Mouse (Mus musculus): ENCODE measurements around the gene Hspd1. TPM values are rescaled to one million over a fixed set of nuclear protein-coding genes. Genes with fewer than 3 reads are reported as not detected.

Gene Hspd1
- polyA plus RNA-seq, 1 experiment, result not detected

- WGBS, result 66% methylated on average over 2 of the region's 2 CpGs
- no peak for TF ChIP-seq POLR2A (IDR thresholded peaks at IDR 0.05; ENCODE audit: insufficient read depth, low read depth, low read length)
- no peak for TF ChIP-seq CTCF (IDR thresholded peaks at IDR 0.05; ENCODE audit: insufficient read depth, low read depth, low read length)
Observed at GRCm38 (mm10) chr1:55092056-55092455, 4.0 kb upstream of the Hspd1 start.

GRCm38 (mm10) chr1:55089498-55090064 lies 1.5 kb upstream of the Hspd1 start:
- H3K4me1 ChIP-seq (ENCODE audit: control insufficient read depth, insufficient read depth, low read length), result peaks cover 4% of the 10 kb centered on the region
- no peak overlapping the region for H3K27ac ChIP-seq (ENCODE audit: insufficient read depth, low read depth, low read length)
- H3K4me3 ChIP-seq (ENCODE audit: insufficient read depth, low read depth, low read length), result no peak overlapping the region
- TF ChIP-seq POLR2A (IDR thresholded peaks at IDR 0.05; ENCODE audit: insufficient read depth, low read depth, low read length) (no peak), CTCF (IDR thresholded peaks at IDR 0.05; ENCODE audit: insufficient read depth, low read depth, low read length) (no peak)
- 88% methylated on average over 5 of the region's 5 CpGs for WGBS

More at GRCm38 (mm10) chr1:55092056-55092455, 4.0 kb upstream of the Hspd1 start:
- Histone ChIP-seq H3K4me3 (ENCODE audit: insufficient read depth, low read depth, low read length) (no peak overlapping the region), H3K4me1 (ENCODE audit: control insufficient read depth, insufficient read depth, low read length) (no peaks in the 10 kb centered on the region), H3K27ac (ENCODE audit: insufficient read depth, low read depth, low read length) (no peak overlapping the region)

- WGBS, result 5% methylated on average over 16 of the region's 16 CpGs
- peaks cover 4% of the 10 kb centered on the region for H3K4me1 ChIP-seq (ENCODE audit: control insufficient read depth, insufficient read depth, low read length)
- TF ChIP-seq POLR2A (IDR thresholded peaks at IDR 0.05; ENCODE audit: insufficient read depth, low read depth, low read length), result no peak
- TF ChIP-seq CTCF (IDR thresholded peaks at IDR 0.05; ENCODE audit: insufficient read depth, low read depth, low read length), result no peak
- peak overlapping the region; percentile 95 for H3K4me3 ChIP-seq (ENCODE audit: insufficient read depth, low read depth, low read length)
- H3K27ac ChIP-seq (ENCODE audit: insufficient read depth, low read depth, low read length), result peak overlapping the region; percentile 40
Observed at GRCm38 (mm10) chr1:55088611-55089497, 811 bp upstream of the Hspd1 start.

- under 1% methylated on average over 56 of the region's 57 CpGs for WGBS
- TF ChIP-seq POLR2A (IDR thresholded peaks at IDR 0.05; ENCODE audit: insufficient read depth, low read depth, low read length), result peak; percentile 66
- no peak for TF ChIP-seq CTCF (IDR thresholded peaks at IDR 0.05; ENCODE audit: insufficient read depth, low read depth, low read length)
- H3K27ac ChIP-seq (ENCODE audit: insufficient read depth, low read depth, low read length), result peak overlapping the region; percentile 82
- H3K4me1 ChIP-seq (ENCODE audit: control insufficient read depth, insufficient read depth, low read length), result peaks cover 4% of the 10 kb centered on the region
- H3K4me3 ChIP-seq (ENCODE audit: insufficient read depth, low read depth, low read length), result peak overlapping the region; percentile 95
Observed at GRCm38 (mm10) chr1:55087401-55087904, 590 bp downstream of the Hspd1 start.

GRCm38 (mm10) chr1:55086868-55087400 lies 1.1 kb downstream of the Hspd1 start:
- H3K4me3 ChIP-seq (ENCODE audit: insufficient read depth, low read depth, low read length), result peak overlapping the region; percentile 95
- H3K27ac ChIP-seq (ENCODE audit: insufficient read depth, low read depth, low read length), result peak overlapping the region; percentile 82; the same call in 1 of the 2 replicates
- H3K4me1 ChIP-seq (ENCODE audit: control insufficient read depth, insufficient read depth, low read length), result peaks cover 4% of the 10 kb centered on the region
- under 1% methylated on average over 13 of the region's 13 CpGs for whole genome bisulfite sequencing
- TF ChIP-seq CTCF (IDR thresholded peaks at IDR 0.05; ENCODE audit: insufficient read depth, low read depth, low read length) (no peak), POLR2A (IDR thresholded peaks at IDR 0.05; ENCODE audit: insufficient read depth, low read depth, low read length) (no peak)

- no peak overlapping the region for H3K27ac ChIP-seq (ENCODE audit: insufficient read depth, low read depth, low read length)
- H3K4me3 ChIP-seq (ENCODE audit: insufficient read depth, low read depth, low read length), result no peak overlapping the region
- peaks cover 4% of the 10 kb centered on the region for H3K4me1 ChIP-seq (ENCODE audit: control insufficient read depth, insufficient read depth, low read length)
- 47% methylated on average over 7 of the region's 7 CpGs for WGBS
- no peak for TF ChIP-seq POLR2A (IDR thresholded peaks at IDR 0.05; ENCODE audit: insufficient read depth, low read depth, low read length)
- no peak for TF ChIP-seq CTCF (IDR thresholded peaks at IDR 0.05; ENCODE audit: insufficient read depth, low read depth, low read length)
Observed at GRCm38 (mm10) chr1:55085781-55086366, 2.2 kb downstream of the Hspd1 start.

- no peak for TF ChIP-seq POLR2A (IDR thresholded peaks at IDR 0.05; ENCODE audit: insufficient read depth, low read depth, low read length)
- TF ChIP-seq CTCF (IDR thresholded peaks at IDR 0.05; ENCODE audit: insufficient read depth, low read depth, low read length), result no peak
- H3K4me1 ChIP-seq (ENCODE audit: control insufficient read depth, insufficient read depth, low read length), result peaks cover 4% of the 10 kb centered on the region
- WGBS, result 69% methylated on average over 1 of the region's 1 CpGs
- H3K27ac ChIP-seq (ENCODE audit: insufficient read depth, low read depth, low read length), result no peak overlapping the region
- H3K4me3 ChIP-seq (ENCODE audit: insufficient read depth, low read depth, low read length), result no peak overlapping the region
Observed at GRCm38 (mm10) chr1:55082106-55082505, 5.9 kb downstream of the Hspd1 start.

- WGBS, result 88% methylated on average over 4 of the region's 4 CpGs
Observed at GRCm38 (mm10) chr1:55079677-55080076, 8.4 kb downstream of the Hspd1 start.

More at GRCm38 (mm10) chr1:55079677-55080076, 8.4 kb downstream of the Hspd1 start:
- no peak for TF ChIP-seq CTCF (IDR thresholded peaks at IDR 0.05; ENCODE audit: insufficient read depth, low read depth, low read length)
- no peak for TF ChIP-seq POLR2A (IDR thresholded peaks at IDR 0.05; ENCODE audit: insufficient read depth, low read depth, low read length)
- no peak overlapping the region for H3K4me3 ChIP-seq (ENCODE audit: insufficient read depth, low read depth, low read length)
- H3K4me1 ChIP-seq (ENCODE audit: control insufficient read depth, insufficient read depth, low read length), result no peaks in the 10 kb centered on the region
- H3K27ac ChIP-seq (ENCODE audit: insufficient read depth, low read depth, low read length), result no peak overlapping the region
